Mouse (Mus musculus) megakaryocyte-erythroid progenitor cell, adult 5-6 weeks (primary cell): ENCODE results near the gene Wfdc15a. TPM values are rescaled to one million over a fixed set of nuclear protein-coding genes. Genes with fewer than 3 reads are reported as not detected.
"Not testable (repeated sequence)": the region's sequence is repeated elsewhere in the genome, so short reads cannot be mapped to it uniquely, and the experiment has no call there.

Source experiments
- ATAC-seq: replicated peaks from 2 replicates; pipeline ENCODE4 v1.8.0; 2016; ENCODE audit warnings: mild to moderate bottlenecking, inconsistent platforms; ENCODE audit not compliant: severe bottlenecking, poor library complexity, low FRiP score, low TSS enrichment
- total RNA-seq, 2 experiments: library from RNA; stranded (forward) in 1 of 2; stranded (reverse) in 1 of 2; fragments of 200-1000, 215-1000 nt in 1 of 2; fragments of >200 nt in 1 of 2; fragmentation: Nextera tagmentation in 1 of 2; gene quantifications; 2 replicates each; pipeline ENCODE4 v1.2.3; 2014 to 2017

Wfdc15a gene
- total RNA-seq (2014; fragmentation: Nextera tagmentation) (not detected in 2 replicates), total RNA-seq (2017) (not detected in 2 replicates)

- no peak for ATAC-seq
These were observed at the start of gene Wfdc15a for GRCm38 (mm10) chr2:164199626-164200327. TSS of gene Wfdc15a (minus strand) at chr2:164200130.

GRCm38 (mm10) chr2:164238366-164238765, 38.4 kb upstream of the Wfdc15a start, which contains the start of gene Svs2:
TSS of gene Svs2 (minus strand) at chr2:164238466.
- ATAC-seq, result no peak

GRCm38 (mm10) chr2:164232671-164233070, 32.7 kb upstream of the Wfdc15a start:
- ATAC-seq, result no peak

GRCm38 (mm10) chr2:164228361-164229070, 28.6 kb upstream of the Wfdc15a start:
- no peak for ATAC-seq

GRCm38 (mm10) chr2:164221522-164221921, 21.6 kb upstream of the Wfdc15a start, which contains the start of gene Wfdc15b:
TSS of gene Wfdc15b (minus strand) at chr2:164221660.
- no peak for ATAC-seq

- ATAC-seq, result no peak
These were observed 19.4 kb upstream of the Wfdc15a start for GRCm38 (mm10) chr2:164219295-164219694.

GRCm38 (mm10) chr2:164212711-164213110, 12.8 kb upstream of the Wfdc15a start:
- no peak for ATAC-seq

GRCm38 (mm10) chr2:164210892-164211291, 11.0 kb upstream of the Wfdc15a start:
- ATAC-seq, result no peak

- ATAC-seq, result no peak
These were observed 6.7 kb upstream of the Wfdc15a start for GRCm38 (mm10) chr2:164206676-164207075.

- ATAC-seq, result not testable (repeated sequence)
These were observed 6.1 kb upstream of the Wfdc15a start for GRCm38 (mm10) chr2:164206011-164206410.

- ATAC-seq, result no peak
These were observed 3.3 kb downstream of the Wfdc15a start for GRCm38 (mm10) chr2:164196700-164196990.

- ATAC-seq, result no peak
These were observed 3.8 kb downstream of the Wfdc15a start for GRCm38 (mm10) chr2:164195971-164196699.

GRCm38 (mm10) chr2:164194959-164195630, 4.8 kb downstream of the Wfdc15a start:
- ATAC-seq, result no peak

- ATAC-seq, result no peak
These were observed 7.7 kb downstream of the Wfdc15a start for GRCm38 (mm10) chr2:164192279-164192678.

- ATAC-seq, result no peak
These were observed 9.4 kb downstream of the Wfdc15a start, which contains the start of gene Wfdc12 for GRCm38 (mm10) chr2:164190576-164190975. TSS of gene Wfdc12 (minus strand) at chr2:164190608.

- peak; percentile 92 for ATAC-seq
These were observed 11.2 kb downstream of the Wfdc15a start for GRCm38 (mm10) chr2:164188722-164189121.

- peak; percentile 66 for ATAC-seq
These were observed 15.7 kb downstream of the Wfdc15a start for GRCm38 (mm10) chr2:164184145-164184719.

- no peak for ATAC-seq
These were observed 16.6 kb downstream of the Wfdc15a start for GRCm38 (mm10) chr2:164183340-164183739.

- ATAC-seq, result no peak
These were observed 17.2 kb downstream of the Wfdc15a start, which contains the start of gene Wfdc5 for GRCm38 (mm10) chr2:164182692-164183255. TSS of gene Wfdc5 (minus strand) at chr2:164182742.
